Mouse (Mus musculus): ENCODE data around the gene Aspm. TPM values are rescaled to one million over a fixed set of nuclear protein-coding genes. Genes with fewer than 3 reads are reported as not detected.
"Not testable (repeated sequence)": the region's sequence is repeated elsewhere in the genome, so short reads cannot be mapped to it uniquely, and the experiment has no call there.

The Aspm gene
- total RNA-seq (2018; cell fraction: chromatin; rRNA removed) = 10 to 100 TPM in 1 of 26 experiments, 1 to 10 TPM in 14, under 1 TPM in 11; 0.09 to 14.5 (median 1.5) TPM
- total RNA-seq (2018; cell fraction: cytosol; rRNA removed) = 1 to 10 TPM in 9 of 26 experiments, under 1 TPM in 17; 0.08 to 2.3 (median 0.34) TPM
- 1 to 10 TPM in 14 of 26 experiments, under 1 TPM in 12; 0.22 to 5.8 (median 1.1) TPM for total RNA-seq (2018; cell fraction: nucleus; rRNA removed)
- 0.09 to 1.1 TPM (median 0.88 TPM) in 3 replicates for polyA plus RNA-seq (2018)

DNA sequence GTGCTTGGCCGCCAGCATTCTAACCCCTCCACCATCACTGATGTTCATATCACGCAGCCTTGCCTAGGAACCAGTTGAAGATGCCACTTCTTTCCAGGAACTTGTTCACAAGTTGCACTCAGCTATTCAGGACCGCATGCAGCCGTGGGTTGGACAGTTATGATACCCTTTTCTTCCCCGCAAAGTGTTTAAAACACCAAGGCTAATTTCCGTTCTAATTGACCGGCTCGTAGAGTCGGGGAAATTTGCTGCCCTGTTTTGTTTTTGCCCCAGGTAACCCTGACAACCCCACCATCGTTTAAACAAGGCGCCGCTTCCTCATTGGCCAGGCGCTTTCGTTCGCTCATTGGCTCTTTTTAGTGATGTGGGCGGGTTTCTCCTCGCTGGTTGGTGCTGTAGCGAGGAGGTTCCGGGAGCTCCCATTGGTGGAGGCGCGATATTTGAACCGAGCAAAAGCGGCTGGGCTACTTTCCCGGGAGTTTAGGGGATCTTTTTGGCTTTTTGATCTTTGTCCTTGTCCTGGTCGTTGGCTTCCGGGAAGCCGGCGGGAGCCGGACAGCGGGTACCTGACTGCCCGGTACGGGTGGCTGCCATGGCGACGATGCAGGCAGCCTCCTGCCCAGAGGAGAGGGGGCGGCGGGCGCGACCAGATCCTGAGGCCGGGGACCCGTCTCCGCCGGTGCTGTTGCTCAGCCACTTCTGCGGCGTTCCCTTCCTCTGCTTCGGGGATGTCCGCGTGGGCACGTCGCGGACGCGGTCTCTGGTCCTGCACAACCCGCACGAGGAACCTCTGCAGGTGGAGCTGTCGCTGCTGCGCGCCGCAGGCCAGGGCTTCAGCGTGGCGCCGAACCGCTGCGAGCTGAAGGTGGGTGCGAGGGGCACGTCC lies at the start of gene Aspm:
Gene Aspm, plus strand, starts transcription at position 433 of the 886 bp plus-strand sequence.
- no peaks in the 10 kb centered on the region for H3K36me3 ChIP-seq (ENCODE audit: inconsistent target)
- peak within 1 kb of the TSS; percentile 64 for H3K4me3 ChIP-seq (ENCODE audit: inconsistent target)
- peak within 1 kb of the TSS; percentile 34 for H3K27ac ChIP-seq
- H3K79me2 ChIP-seq (ENCODE audit: inconsistent target) = peaks cover 17% of the 10 kb centered on the region
- WGBS (ENCODE audit: missing documents) = under 1% methylated on average over 65 of the region's 65 CpGs

DNA sequence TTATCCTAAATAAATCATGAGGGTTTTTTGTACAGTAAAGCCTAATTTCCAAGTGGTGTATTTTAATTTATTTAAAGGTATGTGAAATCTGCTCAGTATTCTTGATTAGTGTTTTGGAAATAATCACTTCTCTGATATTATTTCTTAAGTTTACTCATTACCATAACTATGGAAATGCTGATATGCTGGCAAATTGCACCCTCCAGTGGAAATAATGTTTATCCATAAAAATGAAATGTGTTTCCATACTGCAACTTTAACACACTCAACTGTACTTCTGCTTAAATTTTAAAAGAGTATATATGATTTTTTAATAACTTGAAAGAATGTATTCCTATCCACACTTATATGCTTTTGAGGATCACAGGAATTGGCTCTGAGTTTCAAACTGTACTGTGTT lies 48.8 kb upstream of the Aspm start:
- no peaks in the 10 kb centered on the region for H3K79me2 ChIP-seq (ENCODE audit: inconsistent target)
- no peak overlapping the region for H3K27ac ChIP-seq

DNA sequence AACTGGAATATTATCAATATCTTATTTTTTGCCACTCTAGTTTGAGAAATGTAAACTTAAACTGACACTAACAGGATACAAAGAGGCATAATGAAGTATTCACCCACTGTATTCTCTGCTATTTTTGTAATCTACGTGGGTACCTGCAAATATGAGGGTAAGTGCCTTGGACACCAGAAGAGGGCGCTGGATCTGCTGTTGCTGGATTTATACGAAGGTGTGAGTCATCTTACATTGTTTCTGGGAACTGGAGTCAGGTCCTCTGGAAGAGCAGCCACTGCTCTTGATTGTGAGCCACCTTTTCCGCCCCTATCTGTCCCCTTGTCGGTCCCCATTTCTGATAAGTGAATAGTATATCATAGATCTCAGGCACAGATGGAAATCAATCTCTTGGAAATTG lies 46.9 kb upstream of the Aspm start:
- H3K36me3 ChIP-seq (ENCODE audit: inconsistent target) = no peaks in the 10 kb centered on the region
- 63% methylated on average over 5 of the region's 5 CpGs for WGBS (ENCODE audit: missing documents)
- H3K27ac ChIP-seq = no peak overlapping the region
- H3K4me3 ChIP-seq (ENCODE audit: inconsistent target) = no peak overlapping the region
- H3K79me2 ChIP-seq (ENCODE audit: inconsistent target) = no peaks in the 10 kb centered on the region

More for the DNA sequence above, 48.8 kb upstream of the Aspm start:
- Histone ChIP-seq H3K36me3 (ENCODE audit: inconsistent target) (no peaks in the 10 kb centered on the region), H3K4me3 (ENCODE audit: inconsistent target) (no peak overlapping the region)

DNA sequence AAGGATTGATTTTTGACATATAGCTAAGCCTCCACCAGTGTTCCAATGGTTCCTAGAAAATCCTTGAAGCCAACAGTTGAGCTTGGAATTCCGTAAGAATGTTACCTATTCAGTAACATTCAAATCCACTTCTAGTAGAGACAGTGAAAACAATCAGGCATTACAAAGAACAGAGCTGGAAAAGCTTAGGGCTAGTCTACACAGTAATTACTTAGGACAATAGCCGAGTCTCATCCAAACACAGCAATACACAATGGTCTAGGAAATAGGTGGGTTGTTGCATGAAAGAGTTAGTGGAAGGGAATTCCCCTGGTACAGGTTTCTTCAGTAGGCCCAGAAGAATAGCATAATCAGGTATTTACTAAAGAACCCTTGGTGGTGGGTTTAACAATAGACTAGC lies 42.2 kb upstream of the Aspm start:
- 96% methylated on average over 2 of the region's 2 CpGs for WGBS (ENCODE audit: missing documents)

DNA sequence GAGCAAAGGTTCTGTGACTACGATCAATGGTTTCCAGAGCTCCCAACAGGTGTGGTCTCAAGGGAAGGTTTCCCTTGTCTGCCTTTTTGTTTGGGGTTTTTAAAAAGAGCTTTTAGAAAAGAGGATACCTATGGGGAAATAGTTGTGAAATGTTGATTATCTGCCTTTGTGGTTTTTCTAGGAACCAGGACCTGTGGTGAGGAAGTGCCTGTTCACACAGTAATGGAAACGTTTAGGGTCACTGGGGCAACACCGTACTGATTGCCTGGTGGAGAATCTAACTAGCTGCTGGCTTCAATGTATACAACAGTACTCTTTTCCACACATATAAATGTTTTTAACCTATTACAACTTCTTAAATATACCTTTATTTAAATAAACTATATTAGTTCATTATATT lies 41.1 kb upstream of the Aspm start:
- Histone ChIP-seq H3K79me2 (ENCODE audit: inconsistent target) (no peaks in the 10 kb centered on the region), H3K27ac (no peak overlapping the region), H3K4me3 (ENCODE audit: inconsistent target) (no peak overlapping the region), H3K36me3 (ENCODE audit: inconsistent target) (no peaks in the 10 kb centered on the region)
- WGBS (ENCODE audit: missing documents) = 24% methylated on average over 3 of the region's 3 CpGs

More for the DNA sequence above, 42.2 kb upstream of the Aspm start:
- H3K27ac ChIP-seq; H3K36me3 ChIP-seq (ENCODE audit: inconsistent target); H3K79me2 ChIP-seq (ENCODE audit: inconsistent target); H3K4me3 ChIP-seq (ENCODE audit: inconsistent target): not testable (repeated sequence)

DNA sequence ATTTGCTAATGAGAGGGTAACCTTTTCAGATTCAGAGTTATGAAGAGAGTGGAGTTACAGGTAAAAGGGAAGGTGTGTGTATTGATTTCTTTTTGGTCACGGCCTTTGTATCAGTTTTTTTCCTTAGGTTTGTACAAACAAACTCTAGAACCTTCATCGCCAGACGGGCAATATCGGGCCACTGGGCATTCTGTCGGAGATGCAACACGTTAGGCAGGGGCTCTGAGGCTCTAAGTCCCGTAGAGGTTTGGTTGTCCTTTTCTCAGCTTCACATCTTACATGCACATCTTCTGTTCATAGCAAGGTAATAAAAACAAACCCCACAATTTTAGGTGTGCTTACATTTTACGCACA lies 33.1 kb upstream of the Aspm start:
- no peaks in the 10 kb centered on the region for H3K36me3 ChIP-seq (ENCODE audit: inconsistent target)
- WGBS (ENCODE audit: missing documents) = 6% methylated on average over 8 of the region's 8 CpGs
- H3K79me2 ChIP-seq (ENCODE audit: inconsistent target) = peaks cover 35% of the 10 kb centered on the region
- peak overlapping the region; percentile 69 for H3K27ac ChIP-seq
- H3K4me3 ChIP-seq (ENCODE audit: inconsistent target) = peak overlapping the region; percentile 61

DNA sequence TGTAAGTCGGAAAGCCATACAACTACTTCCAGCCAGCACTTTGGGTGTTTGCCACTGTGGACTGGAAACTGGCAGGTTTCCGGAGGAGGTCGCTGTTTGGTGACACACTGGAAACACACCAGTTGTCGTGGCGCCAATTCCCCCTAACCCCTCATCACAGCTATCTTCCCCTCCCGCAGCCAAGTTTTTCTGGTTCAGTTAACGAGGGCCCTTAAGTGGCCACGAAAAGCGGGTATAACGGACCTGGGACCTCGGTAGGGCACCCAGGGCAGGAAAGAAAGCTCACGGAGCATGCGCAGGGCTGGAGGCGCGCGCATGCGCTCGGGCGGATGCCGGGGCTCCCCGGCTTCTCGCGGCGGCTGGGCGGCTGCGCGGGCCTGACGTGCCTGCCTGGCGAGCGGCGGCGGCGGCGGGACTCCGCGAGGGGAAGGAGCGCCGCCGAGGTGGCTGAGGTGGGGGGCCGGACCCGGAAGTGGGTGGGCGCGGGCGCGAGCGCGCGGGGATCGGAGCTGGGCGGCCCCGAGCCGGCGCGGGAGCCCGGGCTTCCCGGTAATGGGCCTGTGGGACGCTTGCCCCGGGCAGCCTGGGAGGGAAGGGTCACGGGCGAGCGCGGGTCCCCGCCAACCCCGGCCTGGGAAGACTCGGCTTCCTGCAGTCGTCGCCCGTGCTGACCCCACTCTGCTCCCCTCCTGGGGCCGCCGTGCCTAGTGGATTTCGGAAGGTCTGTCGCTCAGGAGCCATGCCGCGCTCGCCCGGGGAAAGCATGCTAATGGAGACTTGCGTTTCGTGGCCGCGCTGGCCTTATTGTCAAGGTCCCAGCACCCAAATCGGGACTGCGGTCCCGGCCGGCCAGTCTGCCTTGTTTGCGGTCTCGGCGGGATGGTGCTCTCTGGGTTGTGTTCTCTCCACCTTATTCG lies 32.4 kb upstream of the Aspm start, which contains the start of gene Zbtb41:
Gene Zbtb41, plus strand, starts transcription at position 414 of the 917 bp plus-strand sequence.
- H3K79me2 ChIP-seq (ENCODE audit: inconsistent target) = peaks cover 41% of the 10 kb centered on the region
- 2% methylated on average over 88 of the region's 88 CpGs for WGBS (ENCODE audit: missing documents)
- no peaks in the 10 kb centered on the region for H3K36me3 ChIP-seq (ENCODE audit: inconsistent target)
- H3K4me3 ChIP-seq (ENCODE audit: inconsistent target) = peak within 1 kb of the TSS; percentile 65
- peak within 1 kb of the TSS; percentile 69 for H3K27ac ChIP-seq

DNA sequence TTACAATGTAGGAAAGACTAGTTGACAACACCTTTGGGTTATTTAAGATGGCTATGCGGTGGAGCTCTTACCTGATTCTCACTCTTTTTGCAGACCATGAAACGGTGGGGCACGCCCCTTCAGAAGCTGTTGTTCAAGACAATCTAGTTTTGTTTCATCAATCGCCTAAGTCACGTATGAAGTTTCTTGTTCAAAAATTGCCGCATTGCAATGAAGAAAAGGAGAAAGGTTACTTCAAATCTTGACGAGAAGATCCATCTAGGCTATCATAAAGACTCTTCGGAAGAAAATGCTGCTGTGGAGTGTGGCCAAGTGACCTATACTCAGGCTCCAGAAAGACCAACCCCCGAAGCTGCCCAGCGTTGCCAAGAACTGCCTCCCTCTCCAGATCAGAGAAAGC lies 31.6 kb upstream of the Aspm start:
- 42% methylated on average over 10 of the region's 10 CpGs for WGBS (ENCODE audit: missing documents)
- Histone ChIP-seq H3K4me3 (ENCODE audit: inconsistent target) (peak overlapping the region; percentile 65), H3K36me3 (ENCODE audit: inconsistent target) (no peaks in the 10 kb centered on the region), H3K79me2 (ENCODE audit: inconsistent target) (peaks cover 50% of the 10 kb centered on the region), H3K27ac (no peak overlapping the region)

DNA sequence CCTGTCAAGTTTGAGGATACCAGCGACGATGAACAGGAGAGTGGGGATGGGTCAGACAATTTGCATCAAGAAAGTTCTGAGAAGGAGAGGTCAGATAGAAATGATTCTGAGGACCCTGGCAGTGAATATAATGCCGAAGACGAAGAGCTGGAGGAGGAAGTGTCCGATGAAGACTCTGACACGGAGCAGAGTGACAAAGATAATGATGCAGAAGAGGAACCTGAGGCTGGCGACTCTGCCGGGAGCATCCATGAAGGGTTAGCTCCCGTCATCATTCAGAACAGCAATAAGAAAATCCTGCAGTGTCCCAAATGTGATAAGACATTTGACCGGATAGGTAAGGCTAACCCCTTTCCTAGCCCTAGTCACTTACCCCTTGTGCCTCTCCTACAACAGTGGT lies 30.6 kb upstream of the Aspm start:
- Histone ChIP-seq H3K4me3 (ENCODE audit: inconsistent target) (no peak overlapping the region), H3K79me2 (ENCODE audit: inconsistent target) (peaks cover 53% of the 10 kb centered on the region), H3K36me3 (ENCODE audit: inconsistent target) (no peaks in the 10 kb centered on the region; the same call in 1 of the 2 replicates), H3K27ac (no peak overlapping the region)
- WGBS (ENCODE audit: missing documents) = 55% methylated on average over 10 of the region's 10 CpGs

DNA sequence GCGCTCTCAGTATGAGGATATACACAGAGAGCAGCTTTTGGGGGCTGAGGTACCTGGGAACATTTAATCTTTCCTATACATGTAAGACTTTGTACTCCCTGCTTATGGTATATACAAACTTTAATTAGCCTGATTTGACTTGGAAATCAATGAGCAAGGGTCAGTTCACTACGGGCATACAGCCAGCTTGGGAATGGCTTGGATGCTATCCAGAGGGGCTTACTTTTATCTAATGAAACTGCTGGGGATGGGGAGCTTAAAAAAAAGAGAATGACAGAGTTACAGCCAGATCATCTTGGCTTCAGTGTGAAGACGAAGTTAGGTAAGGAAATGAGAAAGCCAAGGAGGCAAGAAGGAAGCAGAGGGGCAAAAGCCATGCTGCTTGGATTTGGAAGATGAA lies 29.6 kb upstream of the Aspm start:
- no peak overlapping the region for H3K4me3 ChIP-seq (ENCODE audit: inconsistent target)
- H3K36me3 ChIP-seq (ENCODE audit: inconsistent target) = no peaks in the 10 kb centered on the region; the same call in 1 of the 2 replicates
- H3K27ac ChIP-seq = no peak overlapping the region
- peaks cover 53% of the 10 kb centered on the region for H3K79me2 ChIP-seq (ENCODE audit: inconsistent target)
- 78% methylated on average over 3 of the region's 3 CpGs for WGBS (ENCODE audit: missing documents)

DNA sequence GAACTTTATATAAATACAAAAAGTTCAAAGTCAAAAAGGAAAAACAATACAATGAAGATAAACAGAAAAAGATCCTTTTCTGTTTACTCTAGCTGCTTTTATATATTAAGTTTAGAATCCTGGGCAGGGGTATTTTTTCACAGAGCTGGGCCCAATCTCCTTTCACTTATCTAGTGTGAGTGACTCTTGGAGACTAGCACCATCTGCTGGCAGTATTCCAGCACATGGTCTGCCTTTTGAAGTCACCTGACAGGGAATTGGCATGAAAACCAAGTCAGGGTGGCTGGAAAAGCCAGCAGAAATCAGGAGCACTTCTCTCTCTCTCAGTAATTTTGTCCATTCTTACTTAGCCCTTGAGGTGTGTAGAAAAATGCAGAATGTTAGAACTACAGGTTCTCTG lies 16.2 kb upstream of the Aspm start:
- peaks cover 38% of the 10 kb centered on the region for H3K36me3 ChIP-seq (ENCODE audit: inconsistent target)
- no peaks in the 10 kb centered on the region for H3K79me2 ChIP-seq (ENCODE audit: inconsistent target)
- no peak overlapping the region for H3K4me3 ChIP-seq (ENCODE audit: inconsistent target)
- no peak overlapping the region for H3K27ac ChIP-seq

DNA sequence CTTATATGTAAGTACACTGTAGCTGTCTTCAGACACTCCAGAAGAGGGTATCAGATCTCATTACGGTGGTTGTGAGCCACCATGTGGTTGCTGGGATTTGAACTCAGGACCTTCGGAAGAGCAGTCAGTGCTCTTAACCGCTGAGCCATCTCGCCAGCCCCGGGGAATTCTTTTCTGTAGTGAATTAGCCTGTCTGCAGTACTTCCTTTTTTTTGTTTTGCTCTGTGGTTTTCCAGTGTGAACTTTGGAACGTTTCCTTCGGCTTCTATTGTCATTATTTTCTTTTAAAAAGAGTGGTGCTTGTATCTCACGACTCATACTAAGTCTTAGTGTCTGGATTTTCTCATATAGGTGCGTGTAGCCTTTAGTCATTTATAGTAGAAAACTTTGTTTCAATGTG lies 11.5 kb upstream of the Aspm start:
- H3K79me2 ChIP-seq (ENCODE audit: inconsistent target); H3K4me3 ChIP-seq (ENCODE audit: inconsistent target); H3K27ac ChIP-seq; H3K36me3 ChIP-seq (ENCODE audit: inconsistent target): not testable (repeated sequence)
- WGBS (ENCODE audit: missing documents) = 27% methylated on average over 9 of the region's 9 CpGs

DNA sequence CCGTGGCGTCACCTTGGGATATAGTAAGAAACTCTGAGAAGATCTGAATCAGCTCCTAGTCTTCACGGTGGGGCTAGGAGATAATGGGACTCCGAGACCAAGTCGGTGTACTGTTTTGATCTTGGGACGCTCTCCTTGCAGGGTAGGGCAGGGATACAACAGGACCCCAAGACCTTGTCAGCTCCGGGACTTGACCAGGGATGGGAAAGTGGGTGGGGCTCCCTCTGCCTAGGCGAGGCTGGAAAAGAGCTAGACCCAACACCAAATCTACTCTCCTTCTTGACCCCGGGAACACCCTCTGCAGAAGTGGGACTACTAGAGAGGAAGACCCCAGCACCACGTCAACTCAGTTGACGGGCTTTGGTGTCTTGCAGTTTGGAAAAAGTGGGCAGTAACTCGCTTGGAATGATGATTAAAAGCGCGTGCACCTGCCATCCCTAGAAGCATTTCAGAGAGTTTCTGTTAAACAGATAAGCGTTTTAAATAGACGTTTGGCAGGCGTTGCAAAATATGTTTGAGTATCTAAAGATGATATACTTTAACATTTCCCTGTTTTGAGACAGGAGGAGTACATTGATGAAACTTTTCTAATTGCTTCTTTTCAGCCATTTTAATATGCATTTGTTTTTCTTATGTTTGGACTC lies 776 bp downstream of the Aspm start:
- peaks cover 17% of the 10 kb centered on the region for H3K79me2 ChIP-seq (ENCODE audit: inconsistent target)
- 6% methylated on average over 17 of the region's 17 CpGs for WGBS (ENCODE audit: missing documents)
- H3K4me3 ChIP-seq (ENCODE audit: inconsistent target) = peak overlapping the region; percentile 64
- H3K36me3 ChIP-seq (ENCODE audit: inconsistent target) = no peaks in the 10 kb centered on the region
- H3K27ac ChIP-seq = peak overlapping the region; percentile 29

DNA sequence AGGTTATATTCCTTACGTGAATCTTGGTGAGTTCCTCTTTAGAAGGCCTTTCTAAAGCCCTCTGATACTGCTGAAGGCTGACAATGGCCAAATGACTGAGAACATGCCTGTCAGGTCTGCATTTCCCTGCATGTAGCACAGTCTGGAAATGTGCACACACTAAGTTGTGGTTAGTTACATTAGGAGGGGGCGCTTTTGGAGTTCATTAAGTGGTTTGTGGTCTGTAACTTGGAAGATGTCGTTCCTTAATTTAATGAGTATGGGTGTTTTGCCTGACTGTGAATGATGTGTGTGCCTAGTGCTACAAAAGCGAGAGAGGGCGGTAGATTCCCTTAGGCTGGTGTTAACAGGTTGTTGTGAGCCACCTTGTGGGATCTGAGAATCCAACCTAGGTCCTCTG lies 6.2 kb downstream of the Aspm start:
- WGBS (ENCODE audit: missing documents) = 40% methylated on average over 5 of the region's 5 CpGs
- Histone ChIP-seq H3K4me3 (ENCODE audit: inconsistent target) (no peak overlapping the region), H3K27ac (no peak overlapping the region)

More for the DNA sequence above, 6.2 kb downstream of the Aspm start:
- Histone ChIP-seq H3K36me3 (ENCODE audit: inconsistent target) (no peaks in the 10 kb centered on the region), H3K79me2 (ENCODE audit: inconsistent target) (peaks cover 10% of the 10 kb centered on the region)
